Mouse (Mus musculus): ENCODE results near the gene D11Wsu47e. TPM values are rescaled to one million over a fixed set of nuclear protein-coding genes. Genes with fewer than 3 reads are reported as not detected.
"Not testable (repeated sequence)": the region's sequence is repeated elsewhere in the genome, so short reads cannot be mapped to it uniquely, and the experiment has no call there.

The D11Wsu47e gene
- polyA plus RNA-seq, 1 experiment from 2014 or later: 27.6 TPM

DNA sequence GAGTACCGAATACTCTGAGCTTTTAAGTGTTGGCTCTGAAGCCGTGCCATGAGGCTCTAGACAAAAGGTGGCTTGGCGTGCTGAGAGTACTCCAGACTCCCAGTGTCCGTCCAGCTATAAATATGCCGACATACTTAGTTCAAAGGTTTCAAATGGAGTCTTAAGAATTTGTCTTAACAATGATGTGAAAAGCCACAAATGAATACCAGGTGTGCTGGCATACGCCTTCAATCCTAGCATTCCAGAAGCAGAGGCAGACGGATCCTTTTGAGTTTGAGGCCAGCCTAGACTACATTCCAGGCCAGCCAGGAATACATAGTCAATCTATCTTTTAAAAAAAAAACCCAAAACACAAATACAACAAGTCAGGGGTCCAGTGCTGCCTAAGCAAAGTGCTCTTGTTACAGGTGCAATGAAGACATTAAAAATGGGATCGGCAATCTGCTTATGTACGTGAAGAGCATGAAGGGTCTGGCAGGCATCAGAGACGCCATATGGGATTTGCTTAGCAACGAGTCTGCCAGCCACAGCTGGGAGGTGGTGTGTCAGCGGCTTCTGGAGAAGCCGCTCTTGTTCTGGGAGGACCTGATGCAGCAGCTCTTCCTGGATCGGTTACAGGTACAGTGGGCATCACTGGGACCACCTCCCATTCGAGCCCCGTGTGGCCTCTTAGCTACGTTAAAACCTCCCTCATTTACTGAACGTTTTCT, 29.5 kb upstream of the D11Wsu47e start:
- ATAC-seq (replicated peaks): no peak
- Histone ChIP-seq H3K27ac (replicated peaks) (peak overlapping the region; percentile 72), H3K4me1 (peaks cover 47% of the 10 kb centered on the region), H3K4me3 (no peak overlapping the region), H3K4me2 (replicated peaks) (no peak overlapping the region), H3K27me3 (no peaks in the 10 kb centered on the region), H3K36me3 (peaks cover 78% of the 10 kb centered on the region), H3K9me3 (no peaks in the 10 kb centered on the region), H3K9ac (replicated peaks) (no peak overlapping the region)
- WGBS: 71% methylated on average over 18 of the region's 18 CpGs

DNA sequence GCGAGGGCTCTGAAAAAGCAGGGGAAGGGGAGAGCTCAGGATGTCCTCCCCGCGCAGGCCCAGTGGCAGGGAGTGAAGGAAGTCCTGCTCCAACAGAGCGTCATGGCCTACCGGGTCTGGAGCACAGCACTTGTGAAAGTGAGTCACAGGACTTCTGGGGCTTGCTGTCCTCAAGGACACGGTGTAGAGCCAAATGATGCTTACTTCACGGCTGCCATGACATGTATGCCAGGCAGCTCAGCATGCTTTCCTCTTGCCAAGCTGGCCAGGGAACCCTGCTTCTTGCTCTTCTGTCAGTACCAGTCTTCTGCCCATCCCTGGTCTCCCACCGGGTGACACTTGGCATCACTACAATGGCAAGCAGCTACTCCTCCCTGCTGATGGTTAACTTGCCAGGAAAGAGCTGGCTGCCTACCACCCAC, 27.7 kb upstream of the D11Wsu47e start:
- WGBS: 87% methylated on average over 8 of the region's 8 CpGs
- Histone ChIP-seq H3K36me3 (peaks cover 94% of the 10 kb centered on the region), H3K9me3 (no peaks in the 10 kb centered on the region), H3K9ac (replicated peaks) (no peak overlapping the region), H3K27ac (replicated peaks) (peak overlapping the region; percentile 33; the same call in 1 of the 2 replicates), H3K27me3 (no peaks in the 10 kb centered on the region), H3K4me2 (replicated peaks) (no peak overlapping the region), H3K4me3 (no peak overlapping the region), H3K4me1 (peaks cover 35% of the 10 kb centered on the region)
- ATAC-seq (replicated peaks): no peak

DNA sequence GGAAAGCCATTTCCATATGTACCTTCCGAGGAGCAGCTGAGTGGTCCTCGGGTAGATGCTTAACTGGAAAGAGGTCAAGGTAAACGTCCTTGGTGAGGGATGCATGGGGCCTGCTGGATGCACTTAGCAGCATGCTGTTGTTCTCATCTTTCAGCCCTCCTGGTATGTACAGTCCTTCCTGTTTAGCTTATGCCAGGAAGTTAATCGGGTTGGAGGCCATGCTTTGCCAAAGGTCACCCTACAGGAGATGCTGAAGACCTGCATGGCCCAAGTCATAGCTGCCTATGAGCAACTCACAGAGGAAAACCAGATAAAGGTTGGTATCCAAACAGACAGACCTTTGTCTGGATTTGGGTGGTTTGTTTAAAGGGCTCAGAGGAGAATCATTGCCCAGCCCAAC, 27.0 kb upstream of the D11Wsu47e start:
- ATAC-seq (replicated peaks): no peak
- H3K27ac ChIP-seq (replicated peaks): 0 out of 2 replicates have a peak overlapping the region, but pooled peaks have one; percentile 11
- H3K27me3 ChIP-seq: no peaks in the 10 kb centered on the region
- H3K4me3 ChIP-seq: no peak overlapping the region
- no peak overlapping the region for H3K9ac ChIP-seq (replicated peaks)
- 89% methylated on average over 4 of the region's 4 CpGs for WGBS
- H3K4me2 ChIP-seq (replicated peaks): no peak overlapping the region
- no peaks in the 10 kb centered on the region for H3K9me3 ChIP-seq
- H3K36me3 ChIP-seq: peaks cover 95% of the 10 kb centered on the region
- peaks cover 30% of the 10 kb centered on the region for H3K4me1 ChIP-seq

DNA sequence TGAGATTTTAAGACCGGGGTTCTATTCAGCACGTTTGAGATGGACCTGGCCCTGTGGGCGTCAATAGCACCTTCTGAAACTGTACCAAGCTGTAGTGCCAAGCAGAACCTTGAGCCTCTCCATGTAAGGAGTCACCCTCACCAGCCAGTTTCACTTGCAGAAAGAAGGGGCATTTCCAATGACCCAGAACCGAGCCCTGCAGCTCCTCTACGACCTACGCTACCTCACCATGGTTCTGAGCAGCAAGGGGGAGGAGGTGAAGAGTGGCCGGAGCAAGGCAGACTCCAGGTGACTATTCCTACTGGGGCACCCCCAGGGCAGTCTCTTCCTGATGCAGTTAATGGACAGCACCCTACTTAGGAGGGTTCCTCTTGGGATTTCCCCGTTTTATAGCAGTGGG, 25.9 kb upstream of the D11Wsu47e start:
- Histone ChIP-seq H3K4me3 (no peak overlapping the region), H3K27ac (replicated peaks) (no peak overlapping the region), H3K4me2 (replicated peaks) (no peak overlapping the region), H3K4me1 (peaks cover 30% of the 10 kb centered on the region), H3K9me3 (no peaks in the 10 kb centered on the region), H3K9ac (replicated peaks) (no peak overlapping the region), H3K27me3 (no peaks in the 10 kb centered on the region), H3K36me3 (peaks cover 89% of the 10 kb centered on the region)
- WGBS: 87% methylated on average over 8 of the region's 8 CpGs
- ATAC-seq (replicated peaks): no peak

DNA sequence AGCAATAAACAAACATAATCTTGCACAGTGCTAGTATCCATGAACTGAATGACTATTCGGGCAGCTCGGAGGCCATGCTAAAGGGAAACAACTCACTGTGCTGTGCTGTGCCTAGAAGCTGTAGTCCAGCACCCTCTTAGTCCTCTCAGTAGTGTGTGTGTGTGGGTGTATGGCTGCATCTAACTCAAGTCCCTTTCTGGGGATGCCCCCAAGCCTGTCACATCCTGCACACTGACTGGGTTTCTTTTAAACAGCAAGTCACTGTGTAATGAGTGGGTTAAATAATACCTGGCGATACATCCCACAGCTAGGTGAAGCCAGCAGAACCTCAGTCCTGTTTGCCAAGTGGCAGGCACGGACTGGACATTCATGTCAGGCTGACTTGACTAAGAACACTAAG, 25.4 kb upstream of the D11Wsu47e start:
- no peaks in the 10 kb centered on the region for H3K27me3 ChIP-seq
- ATAC-seq (replicated peaks): no peak
- H3K9me3 ChIP-seq: no peaks in the 10 kb centered on the region
- WGBS: 88% methylated on average over 4 of the region's 4 CpGs
- H3K4me1 ChIP-seq: peaks cover 30% of the 10 kb centered on the region
- H3K4me2 ChIP-seq (replicated peaks): no peak overlapping the region
- no peak overlapping the region for H3K27ac ChIP-seq (replicated peaks)
- no peak overlapping the region for H3K9ac ChIP-seq (replicated peaks)
- peaks cover 88% of the 10 kb centered on the region for H3K36me3 ChIP-seq
- H3K4me3 ChIP-seq: no peak overlapping the region

DNA sequence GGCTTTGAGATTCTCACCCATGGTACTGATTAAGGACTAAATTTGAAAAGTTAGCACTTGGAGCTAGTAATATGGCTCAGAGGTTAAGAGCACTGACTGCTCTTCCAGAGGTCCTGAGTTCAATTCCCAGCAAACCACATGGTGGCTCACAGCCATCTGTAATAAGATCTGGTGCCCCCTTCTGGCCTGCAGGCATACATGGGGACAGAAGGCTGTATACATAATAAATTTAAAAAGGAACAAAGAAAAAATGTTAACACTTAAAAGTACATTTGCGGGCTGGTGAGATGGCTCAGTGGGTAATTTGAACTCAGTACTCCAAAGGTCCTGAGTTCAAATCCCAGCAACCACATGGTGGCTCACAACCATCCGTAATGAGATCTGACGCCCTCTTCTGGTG, 24.0 kb upstream of the D11Wsu47e start:
- H3K9me3 ChIP-seq; H3K4me2 ChIP-seq (replicated peaks); ATAC-seq (replicated peaks); H3K27me3 ChIP-seq; H3K4me3 ChIP-seq; H3K9ac ChIP-seq (replicated peaks); H3K27ac ChIP-seq (replicated peaks): not testable (repeated sequence)
- Histone ChIP-seq H3K36me3 (peaks cover 81% of the 10 kb centered on the region), H3K4me1 (peaks cover 19% of the 10 kb centered on the region; the same call in 1 of the 2 replicates)
- 96% methylated on average over 3 of the region's 3 CpGs for WGBS

DNA sequence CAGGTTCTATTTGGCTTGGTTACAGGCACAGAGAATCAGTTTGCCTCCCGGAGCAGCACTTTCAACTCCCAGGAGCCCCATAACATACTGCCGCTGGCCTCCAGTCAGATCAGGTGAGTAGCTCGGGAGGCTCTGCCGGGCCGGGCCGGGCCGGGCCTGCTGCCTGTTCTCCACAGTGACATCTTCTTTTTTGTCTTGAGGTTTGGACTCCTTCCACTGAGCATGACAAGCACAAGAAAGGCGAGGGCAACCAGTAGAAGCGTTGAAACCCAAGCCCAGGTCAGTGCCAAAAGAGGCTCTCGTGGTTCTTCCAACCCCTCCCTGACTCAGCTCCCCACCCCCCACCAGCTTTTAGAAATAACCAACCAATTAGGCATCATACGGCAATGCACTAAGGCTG, 23.3 kb upstream of the D11Wsu47e start:
- 87% methylated on average over 11 of the region's 11 CpGs for WGBS
- H3K9ac ChIP-seq (replicated peaks): no peak overlapping the region
- H3K4me1 ChIP-seq: peaks cover 12% of the 10 kb centered on the region; the same call in 1 of the 2 replicates
- no peak overlapping the region for H3K4me2 ChIP-seq (replicated peaks)
- H3K4me3 ChIP-seq: no peak overlapping the region
- no peaks in the 10 kb centered on the region for H3K27me3 ChIP-seq
- no peak overlapping the region for H3K27ac ChIP-seq (replicated peaks)
- peaks cover 77% of the 10 kb centered on the region for H3K36me3 ChIP-seq
- no peaks in the 10 kb centered on the region for H3K9me3 ChIP-seq
- ATAC-seq (replicated peaks): no peak

DNA sequence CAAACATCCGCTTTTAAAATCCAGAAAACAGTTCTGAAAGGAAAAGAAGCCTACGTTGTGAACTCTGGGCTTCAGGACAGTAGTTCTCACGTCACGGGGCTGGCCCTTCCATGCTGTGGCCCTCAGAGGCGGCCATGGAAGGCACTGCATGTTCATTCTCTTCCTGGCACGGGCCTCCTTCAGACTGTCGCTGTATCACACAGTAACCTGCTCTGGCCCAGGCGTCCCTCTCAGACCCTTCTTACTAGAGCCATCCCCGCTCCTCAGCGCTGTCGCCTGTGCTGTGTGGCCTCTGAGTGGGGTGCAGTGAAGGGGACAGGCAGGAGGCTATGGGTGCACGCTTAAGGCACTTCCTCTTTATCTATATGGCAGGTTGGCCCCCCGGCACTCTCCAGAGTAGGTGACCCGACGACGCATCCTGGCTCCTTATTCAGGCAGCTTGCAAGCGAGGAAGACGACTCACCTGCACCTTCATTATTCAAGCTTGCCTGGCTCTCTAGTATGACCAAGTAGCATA, 22.3 kb upstream of the D11Wsu47e start:
- Histone ChIP-seq H3K4me2 (replicated peaks) (no peak overlapping the region), H3K9me3 (no peaks in the 10 kb centered on the region), H3K36me3 (peaks cover 67% of the 10 kb centered on the region), H3K9ac (replicated peaks) (no peak overlapping the region), H3K27ac (replicated peaks) (no peak overlapping the region), H3K4me3 (no peak overlapping the region), H3K4me1 (peaks cover 10% of the 10 kb centered on the region), H3K27me3 (no peaks in the 10 kb centered on the region)
- 0 out of 2 replicates have a peak, but pooled peaks have one; percentile 46 for ATAC-seq (replicated peaks)
- WGBS: 94% methylated on average over 18 of the region's 18 CpGs

DNA sequence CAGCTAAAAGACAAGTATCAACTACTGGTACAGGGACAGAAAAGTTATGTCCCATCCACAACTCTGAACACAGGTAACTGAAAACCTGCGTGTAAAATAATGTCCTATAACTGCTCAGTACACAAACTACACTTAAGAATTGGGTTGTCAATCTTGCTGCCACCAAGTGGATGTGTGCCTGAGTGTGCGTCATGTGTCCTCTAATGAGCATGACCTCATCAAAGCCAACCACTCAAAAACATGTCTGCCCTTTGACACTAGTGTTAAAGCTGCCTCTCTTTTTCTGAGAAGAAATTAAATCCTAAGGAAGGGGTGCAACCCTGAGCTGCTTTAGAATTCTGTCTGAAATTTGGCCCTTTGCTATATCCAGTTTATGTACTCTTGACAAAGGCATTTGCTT, 19.9 kb upstream of the D11Wsu47e start:
- Histone ChIP-seq H3K4me3 (no peak overlapping the region), H3K27ac (replicated peaks) (no peak overlapping the region), H3K4me2 (replicated peaks) (no peak overlapping the region), H3K4me1 (peaks cover 19% of the 10 kb centered on the region), H3K27me3 (no peaks in the 10 kb centered on the region), H3K9ac (replicated peaks) (no peak overlapping the region), H3K9me3 (no peaks in the 10 kb centered on the region), H3K36me3 (peaks cover 45% of the 10 kb centered on the region)
- ATAC-seq (replicated peaks): no peak
- WGBS: 59% methylated on average over 2 of the region's 2 CpGs

DNA sequence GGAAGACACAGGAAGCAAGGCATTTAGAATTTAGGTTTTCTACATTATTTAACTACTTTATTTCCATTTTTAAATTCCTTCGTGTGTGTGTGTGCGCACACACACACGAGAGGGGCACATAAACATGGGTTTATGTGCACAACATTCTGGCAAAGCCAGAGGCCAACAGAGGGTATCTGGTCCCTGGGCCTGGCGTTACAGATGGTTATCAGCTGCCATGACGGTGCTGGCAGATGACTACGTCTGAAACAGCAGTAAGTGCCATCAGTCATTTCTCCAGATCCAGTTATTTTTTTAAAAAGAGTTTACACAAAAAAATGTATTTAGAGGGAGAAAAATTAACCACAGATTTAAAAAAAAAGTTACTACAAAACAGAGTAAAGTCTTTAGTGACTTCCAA, 18.0 kb upstream of the D11Wsu47e start:
- peaks cover 19% of the 10 kb centered on the region for H3K4me1 ChIP-seq
- H3K4me2 ChIP-seq (replicated peaks): no peak overlapping the region
- H3K27me3 ChIP-seq: no peaks in the 10 kb centered on the region
- no peak overlapping the region for H3K9ac ChIP-seq (replicated peaks)
- no peaks in the 10 kb centered on the region for H3K9me3 ChIP-seq
- peaks cover 30% of the 10 kb centered on the region for H3K36me3 ChIP-seq
- 74% methylated on average over 6 of the region's 6 CpGs for WGBS
- no peak overlapping the region for H3K4me3 ChIP-seq
- H3K27ac ChIP-seq (replicated peaks): no peak overlapping the region
- ATAC-seq (replicated peaks): no peak

DNA sequence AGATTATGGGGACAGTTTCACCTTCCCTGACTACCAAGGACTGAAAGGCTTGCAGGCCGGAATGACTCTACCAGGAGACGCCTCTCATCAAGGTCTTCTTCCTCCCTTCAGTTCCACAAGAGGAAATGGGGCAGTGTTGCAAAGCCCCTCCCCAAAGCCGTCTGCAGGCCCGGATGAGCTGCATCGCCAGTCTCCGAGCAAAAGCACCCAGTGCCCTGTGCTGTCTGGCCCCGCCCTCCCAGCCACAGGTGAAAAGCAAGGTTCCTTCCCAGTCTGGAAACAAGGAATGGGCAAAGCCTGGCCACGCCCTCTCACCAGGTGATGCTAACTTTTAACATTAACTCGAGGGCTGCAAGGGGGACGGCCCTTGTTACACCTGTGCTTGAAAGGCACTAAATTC, 17.6 kb upstream of the D11Wsu47e start:
- Histone ChIP-seq H3K4me3 (no peak overlapping the region), H3K36me3 (peaks cover 26% of the 10 kb centered on the region), H3K4me2 (replicated peaks) (no peak overlapping the region), H3K27ac (replicated peaks) (peak overlapping the region; percentile 31; the same call in 1 of the 2 replicates), H3K9me3 (no peaks in the 10 kb centered on the region), H3K9ac (replicated peaks) (no peak overlapping the region), H3K4me1 (peaks cover 19% of the 10 kb centered on the region), H3K27me3 (no peaks in the 10 kb centered on the region)
- no peak for ATAC-seq (replicated peaks)
- WGBS: 65% methylated on average over 10 of the region's 10 CpGs

DNA sequence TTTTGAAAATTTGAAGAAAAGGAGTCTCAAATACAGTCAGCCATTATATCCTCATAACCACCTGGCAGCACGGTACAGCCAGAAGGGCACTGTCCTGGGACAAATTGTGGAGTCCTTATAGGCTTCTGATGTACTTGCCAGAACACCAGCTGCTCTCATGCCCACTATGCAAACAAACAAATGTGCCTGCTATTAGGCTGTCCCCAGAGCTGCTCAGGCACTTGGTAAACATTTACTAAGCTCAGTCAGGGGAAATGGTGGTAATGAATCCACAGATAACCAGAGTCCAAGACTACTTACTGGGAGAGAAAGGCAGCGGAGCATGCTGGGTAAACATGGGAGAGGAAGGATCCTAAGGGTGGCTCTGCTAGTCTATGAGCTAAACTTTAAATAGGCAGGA, 17.1 kb upstream of the D11Wsu47e start:
- peak; percentile 57; the same call in 1 of the 2 replicates for ATAC-seq (replicated peaks)
- WGBS: 51% methylated on average over 2 of the region's 2 CpGs
- H3K27ac ChIP-seq (replicated peaks): no peak overlapping the region; the same call in 1 of the 2 replicates
- no peaks in the 10 kb centered on the region for H3K9me3 ChIP-seq
- H3K36me3 ChIP-seq: peaks cover 24% of the 10 kb centered on the region
- no peaks in the 10 kb centered on the region for H3K27me3 ChIP-seq
- peaks cover 19% of the 10 kb centered on the region for H3K4me1 ChIP-seq
- no peak overlapping the region for H3K4me3 ChIP-seq
- H3K9ac ChIP-seq (replicated peaks): no peak overlapping the region
- H3K4me2 ChIP-seq (replicated peaks): no peak overlapping the region

Measured in forebrain, embryonic 15.5 days (tissue).